Mouse (Mus musculus): ENCODE data around the gene Stk24. TPM values are rescaled to one million over a fixed set of nuclear protein-coding genes. Genes with fewer than 3 reads are reported as not detected.

Gene Stk24
- polyA plus RNA-seq, 1 experiment from 2014 or later, result 52.9 TPM

GRCm38 (mm10) chr14:121263912-121264311 lies 115.9 kb downstream of the Stk24 start:
- H3K9me3 ChIP-seq (replicated peaks), result no peaks in the 10 kb centered on the region
- peaks cover 47% of the 10 kb centered on the region for H3K36me3 ChIP-seq
- no peak overlapping the region for H3K4me3 ChIP-seq
- peaks cover 44% of the 10 kb centered on the region for H3K4me1 ChIP-seq (replicated peaks)
- H3K27ac ChIP-seq (ENCODE audit: poor library complexity, severe bottlenecking), result no peak overlapping the region
- no peak overlapping the region for H3K4me2 ChIP-seq
- ATAC-seq (ENCODE audit: insufficient number of reproducible peaks, low FRiP score), result no peak
- H3K27me3 ChIP-seq (replicated peaks), result no peaks in the 10 kb centered on the region
- no peak overlapping the region for H3K9ac ChIP-seq
- 80% methylated on average over 2 of the region's 2 CpGs for WGBS

DNA sequence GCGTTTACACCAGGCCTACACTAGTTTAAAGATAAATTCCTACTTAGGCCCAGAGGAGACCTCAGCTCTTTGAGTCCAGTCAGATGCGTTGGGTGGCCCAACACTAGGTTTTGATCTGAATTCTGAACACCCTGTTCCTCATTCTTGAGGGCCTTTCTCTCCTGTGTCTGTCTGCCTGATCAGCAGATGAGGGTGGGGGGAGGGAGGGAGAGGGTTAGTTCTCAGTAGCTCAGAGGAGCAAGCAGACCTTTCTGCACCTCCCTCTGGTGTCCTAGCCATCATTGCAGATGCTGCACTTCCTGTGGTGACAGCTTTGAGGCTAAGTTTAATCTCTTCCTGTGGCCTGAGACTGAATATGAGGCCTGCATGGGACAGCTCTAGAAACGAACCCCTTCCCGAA lies 117.2 kb downstream of the Stk24 start:
- ATAC-seq (ENCODE audit: insufficient number of reproducible peaks, low FRiP score), result no peak
- Histone ChIP-seq H3K36me3 (peaks cover 46% of the 10 kb centered on the region), H3K27ac (ENCODE audit: poor library complexity, severe bottlenecking) (no peak overlapping the region), H3K9me3 (replicated peaks) (no peaks in the 10 kb centered on the region), H3K4me1 (replicated peaks) (peaks cover 44% of the 10 kb centered on the region), H3K27me3 (replicated peaks) (no peaks in the 10 kb centered on the region), H3K4me2 (no peak overlapping the region), H3K9ac (0 out of 2 replicates have a peak overlapping the region, but pooled peaks have one; percentile 26), H3K4me3 (no peak overlapping the region)
- 51% methylated on average over 4 of the region's 4 CpGs for WGBS

DNA sequence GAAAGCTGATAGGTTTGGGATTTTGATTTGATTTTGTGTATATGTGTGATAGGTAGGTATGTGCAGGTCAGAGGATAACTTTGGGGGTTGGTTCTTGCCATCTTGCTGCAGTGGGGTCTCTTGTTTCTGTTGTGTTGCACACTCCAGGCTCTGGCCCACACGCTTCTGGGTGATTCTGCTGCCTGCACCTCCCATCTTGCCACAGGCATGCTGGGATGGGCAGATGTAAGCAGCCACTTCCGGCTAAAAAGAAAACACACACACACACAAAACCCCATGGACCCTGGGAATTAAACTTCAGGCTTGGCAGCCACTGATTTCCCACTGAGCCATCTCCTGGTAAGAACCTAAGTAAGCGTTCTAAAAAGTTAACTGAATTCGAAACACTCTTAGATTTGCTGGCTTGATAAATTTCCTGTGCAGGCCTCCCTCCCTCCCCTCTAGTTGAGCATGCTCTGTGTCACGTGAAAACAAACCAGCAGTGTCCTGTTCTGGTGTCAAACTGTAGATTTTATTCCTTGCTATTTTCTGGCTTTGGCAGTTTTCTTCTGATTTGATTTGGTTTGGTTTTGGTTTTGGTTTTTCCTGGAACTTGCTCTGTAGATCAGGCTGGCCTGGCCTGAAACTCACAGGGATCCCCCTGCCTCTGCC lies 118.5 kb downstream of the Stk24 start:
- Histone ChIP-seq H3K27ac (ENCODE audit: poor library complexity, severe bottlenecking) (no peak overlapping the region), H3K9ac (no peak overlapping the region), H3K36me3 (peaks cover 52% of the 10 kb centered on the region), H3K4me3 (no peak overlapping the region), H3K27me3 (replicated peaks) (no peaks in the 10 kb centered on the region), H3K9me3 (replicated peaks) (no peaks in the 10 kb centered on the region), H3K4me2 (no peak overlapping the region), H3K4me1 (replicated peaks) (peaks cover 37% of the 10 kb centered on the region)
- ATAC-seq (ENCODE audit: insufficient number of reproducible peaks, low FRiP score), result no peak
- WGBS, result 74% methylated on average over 5 of the region's 5 CpGs

- no peaks in the 10 kb centered on the region for H3K9me3 ChIP-seq (replicated peaks)
- no peak overlapping the region for H3K4me3 ChIP-seq
- no peak for ATAC-seq (ENCODE audit: insufficient number of reproducible peaks, low FRiP score)
- H3K4me2 ChIP-seq, result no peak overlapping the region
- peaks cover 47% of the 10 kb centered on the region for H3K36me3 ChIP-seq
- no peak overlapping the region for H3K9ac ChIP-seq
- no peaks in the 10 kb centered on the region for H3K27me3 ChIP-seq (replicated peaks)
- H3K27ac ChIP-seq (ENCODE audit: poor library complexity, severe bottlenecking), result no peak overlapping the region
- WGBS, result 52% methylated on average over 7 of the region's 7 CpGs
- H3K4me1 ChIP-seq (replicated peaks), result peaks cover 38% of the 10 kb centered on the region
These were observed 120.0 kb downstream of the Stk24 start for GRCm38 (mm10) chr14:121259789-121260188.

DNA sequence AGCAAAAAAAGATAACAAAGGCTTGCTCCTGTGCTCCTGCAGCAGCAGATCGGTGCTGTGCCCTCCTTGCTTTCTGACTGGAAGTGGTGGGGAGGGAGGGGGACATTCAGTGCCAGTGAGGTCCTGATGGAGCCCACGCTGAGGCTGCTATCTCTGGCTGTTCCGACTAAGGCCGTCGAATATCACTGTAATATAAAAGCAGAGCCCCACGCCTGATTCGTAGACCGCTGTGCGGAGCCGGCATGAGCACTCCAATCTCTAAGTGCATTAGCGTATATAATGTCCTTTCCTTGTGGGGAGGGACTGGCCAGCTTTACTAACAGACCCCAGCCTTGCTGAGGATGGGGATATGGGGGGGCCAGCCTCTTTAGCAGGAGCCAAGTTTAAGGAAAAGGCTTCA lies 120.5 kb downstream of the Stk24 start:
- Histone ChIP-seq H3K27ac (ENCODE audit: poor library complexity, severe bottlenecking) (no peak overlapping the region), H3K27me3 (replicated peaks) (no peaks in the 10 kb centered on the region), H3K4me1 (replicated peaks) (peaks cover 38% of the 10 kb centered on the region), H3K36me3 (peaks cover 46% of the 10 kb centered on the region), H3K9ac (no peak overlapping the region), H3K4me2 (no peak overlapping the region), H3K4me3 (no peak overlapping the region), H3K9me3 (replicated peaks) (no peaks in the 10 kb centered on the region)
- no peak for ATAC-seq (ENCODE audit: insufficient number of reproducible peaks, low FRiP score)
- 77% methylated on average over 11 of the region's 11 CpGs for WGBS

- 85% methylated on average over 7 of the region's 7 CpGs for WGBS
- no peak overlapping the region for H3K9ac ChIP-seq
- peaks cover 52% of the 10 kb centered on the region for H3K36me3 ChIP-seq
- H3K4me3 ChIP-seq, result no peak overlapping the region
- H3K27me3 ChIP-seq (replicated peaks), result no peaks in the 10 kb centered on the region
- peaks cover 28% of the 10 kb centered on the region for H3K4me1 ChIP-seq (replicated peaks)
- H3K27ac ChIP-seq (ENCODE audit: poor library complexity, severe bottlenecking), result no peak overlapping the region
- H3K9me3 ChIP-seq (replicated peaks), result no peaks in the 10 kb centered on the region
- H3K4me2 ChIP-seq, result no peak overlapping the region
- no peak for ATAC-seq (ENCODE audit: insufficient number of reproducible peaks, low FRiP score)
These were observed 122.9 kb downstream of the Stk24 start for GRCm38 (mm10) chr14:121256896-121257295.

GRCm38 (mm10) chr14:121255469-121255868 lies 124.3 kb downstream of the Stk24 start:
- Histone ChIP-seq H3K4me3 (no peak overlapping the region), H3K27me3 (replicated peaks) (no peaks in the 10 kb centered on the region), H3K36me3 (peaks cover 51% of the 10 kb centered on the region), H3K9me3 (replicated peaks) (no peaks in the 10 kb centered on the region), H3K27ac (ENCODE audit: poor library complexity, severe bottlenecking) (no peak overlapping the region), H3K9ac (no peak overlapping the region), H3K4me1 (replicated peaks) (peaks cover 27% of the 10 kb centered on the region), H3K4me2 (no peak overlapping the region)
- no peak for ATAC-seq (ENCODE audit: insufficient number of reproducible peaks, low FRiP score)
- WGBS, result 78% methylated on average over 13 of the region's 13 CpGs

DNA sequence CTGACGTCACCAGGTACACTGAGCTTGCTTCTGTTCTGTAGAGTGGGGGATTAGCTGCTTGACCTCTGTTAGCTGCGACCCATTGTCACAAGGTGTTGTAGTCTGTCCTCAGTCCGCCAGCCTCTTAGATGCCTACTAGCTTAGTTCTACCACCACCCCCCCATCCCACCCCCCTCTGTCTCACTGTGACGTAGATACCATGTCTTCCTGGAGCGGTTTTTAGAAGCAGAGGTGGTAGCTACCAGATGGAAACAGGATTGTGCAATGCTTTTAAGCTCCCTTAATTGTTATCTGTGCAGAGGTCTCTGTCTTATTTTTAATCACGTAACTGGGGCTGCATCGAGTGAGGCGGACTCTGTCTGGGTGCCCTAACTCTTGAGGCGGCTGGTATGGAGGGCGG lies 124.9 kb downstream of the Stk24 start:
- no peak overlapping the region for H3K27ac ChIP-seq (ENCODE audit: poor library complexity, severe bottlenecking)
- H3K4me1 ChIP-seq (replicated peaks), result peaks cover 24% of the 10 kb centered on the region
- ATAC-seq (ENCODE audit: insufficient number of reproducible peaks, low FRiP score), result no peak
- peaks cover 57% of the 10 kb centered on the region for H3K36me3 ChIP-seq
- no peaks in the 10 kb centered on the region for H3K9me3 ChIP-seq (replicated peaks)
- no peak overlapping the region for H3K4me2 ChIP-seq
- no peak overlapping the region for H3K4me3 ChIP-seq
- WGBS, result 68% methylated on average over 10 of the region's 10 CpGs
- no peak overlapping the region for H3K9ac ChIP-seq
- no peaks in the 10 kb centered on the region for H3K27me3 ChIP-seq (replicated peaks)

DNA sequence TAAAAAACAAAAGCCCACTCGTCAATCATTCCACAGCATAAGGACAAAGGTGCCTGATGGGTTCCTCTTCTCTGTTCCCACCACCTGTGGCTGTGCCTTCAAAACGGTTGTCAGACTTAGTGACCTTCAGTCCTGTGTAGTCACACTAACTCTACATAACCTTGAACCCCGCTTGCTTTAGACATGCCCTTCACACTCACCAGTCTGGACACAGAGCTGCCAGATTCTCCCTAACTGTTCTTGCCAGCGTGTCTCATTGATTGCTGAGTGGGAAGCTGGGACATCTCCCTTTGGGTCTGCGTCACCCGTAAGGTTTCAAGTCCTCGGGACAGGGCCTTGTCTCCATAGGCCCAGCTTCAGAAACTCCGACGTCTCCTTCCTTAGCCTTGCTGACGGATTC lies 127.3 kb downstream of the Stk24 start:
- WGBS, result 79% methylated on average over 10 of the region's 10 CpGs

DNA sequence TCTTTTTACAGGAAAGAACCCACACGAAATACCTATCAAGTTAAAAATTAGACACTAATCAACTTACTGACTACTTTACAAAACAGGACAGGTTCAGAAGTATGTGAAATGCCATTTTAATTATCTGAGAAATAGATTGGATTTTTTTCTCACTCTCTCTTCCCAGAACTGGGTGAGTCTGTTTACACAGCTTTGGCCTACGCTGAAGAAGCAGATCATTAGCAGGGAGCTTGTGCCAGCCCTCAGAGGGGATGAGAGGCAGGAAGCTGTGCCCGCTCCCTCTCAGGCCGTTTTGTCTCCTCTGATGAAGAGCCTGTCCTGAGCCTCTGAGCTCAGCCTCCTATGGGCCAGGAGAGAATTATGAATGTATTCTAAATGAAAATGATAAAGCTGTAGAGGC lies 128.1 kb downstream of the Stk24 start:
- no peak overlapping the region for H3K9ac ChIP-seq
- peaks cover 51% of the 10 kb centered on the region for H3K36me3 ChIP-seq
- H3K27ac ChIP-seq (ENCODE audit: poor library complexity, severe bottlenecking), result no peak overlapping the region
- H3K4me1 ChIP-seq (replicated peaks), result peaks cover 46% of the 10 kb centered on the region
- no peak overlapping the region for H3K4me3 ChIP-seq
- no peaks in the 10 kb centered on the region for H3K9me3 ChIP-seq (replicated peaks)
- H3K27me3 ChIP-seq (replicated peaks), result no peaks in the 10 kb centered on the region
- no peak for ATAC-seq (ENCODE audit: insufficient number of reproducible peaks, low FRiP score)
- no peak overlapping the region for H3K4me2 ChIP-seq
- 71% methylated on average over 4 of the region's 4 CpGs for WGBS

More for the DNA sequence above, 127.3 kb downstream of the Stk24 start:
- peaks cover 59% of the 10 kb centered on the region for H3K36me3 ChIP-seq
- H3K4me2 ChIP-seq, result no peak overlapping the region
- H3K9me3 ChIP-seq (replicated peaks), result no peaks in the 10 kb centered on the region
- no peak overlapping the region; the same call in 1 of the 2 replicates for H3K9ac ChIP-seq
- no peaks in the 10 kb centered on the region for H3K27me3 ChIP-seq (replicated peaks)
- peaks cover 38% of the 10 kb centered on the region for H3K4me1 ChIP-seq (replicated peaks)
- H3K4me3 ChIP-seq, result no peak overlapping the region
- no peak overlapping the region for H3K27ac ChIP-seq (ENCODE audit: poor library complexity, severe bottlenecking)
- no peak for ATAC-seq (ENCODE audit: insufficient number of reproducible peaks, low FRiP score)

DNA sequence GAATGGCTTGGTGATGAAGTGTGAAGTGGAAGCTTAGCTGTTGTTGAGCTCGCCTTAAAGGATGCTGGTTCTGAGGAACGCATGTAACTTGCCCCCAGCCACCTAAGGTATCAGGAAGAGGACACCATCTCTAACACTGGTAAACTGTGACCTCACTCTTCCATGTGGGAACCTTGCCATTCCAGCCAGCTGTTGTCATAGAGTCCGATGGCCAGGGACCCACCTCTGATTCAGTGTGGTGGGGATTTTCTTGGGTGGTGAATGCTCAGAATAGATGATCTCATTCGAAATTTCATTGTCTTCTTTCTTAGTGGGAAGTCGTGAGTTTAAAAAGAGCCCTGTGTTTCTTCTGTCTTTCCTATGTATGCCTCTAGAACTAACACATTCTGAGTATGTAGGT lies 128.7 kb downstream of the Stk24 start:
- Histone ChIP-seq H3K27me3 (replicated peaks) (no peaks in the 10 kb centered on the region), H3K4me3 (no peak overlapping the region), H3K9me3 (replicated peaks) (no peaks in the 10 kb centered on the region), H3K4me1 (replicated peaks) (peaks cover 52% of the 10 kb centered on the region), H3K4me2 (no peak overlapping the region), H3K36me3 (peaks cover 48% of the 10 kb centered on the region), H3K9ac (no peak overlapping the region), H3K27ac (ENCODE audit: poor library complexity, severe bottlenecking) (no peak overlapping the region)
- WGBS, result 68% methylated on average over 5 of the region's 5 CpGs
- ATAC-seq (ENCODE audit: insufficient number of reproducible peaks, low FRiP score), result no peak

DNA sequence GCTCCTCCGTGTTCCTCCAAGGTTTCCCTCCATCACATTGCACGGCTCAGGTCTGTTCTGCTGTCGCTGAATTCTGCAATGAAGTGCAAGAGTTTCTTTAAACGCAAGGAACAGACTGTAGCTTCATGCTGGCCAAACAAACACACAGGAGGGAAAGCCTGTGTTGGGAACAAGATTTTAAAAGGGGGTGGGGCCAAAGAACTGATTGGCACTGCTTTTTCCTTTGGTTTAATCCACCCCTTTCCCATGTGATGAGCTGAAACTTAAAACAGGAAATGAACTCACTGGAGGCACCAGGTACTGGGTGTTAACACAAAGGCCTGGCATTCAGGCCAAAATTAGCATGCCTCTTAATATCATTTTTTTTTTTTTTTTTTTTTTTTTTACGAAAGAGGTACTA lies 131.5 kb downstream of the Stk24 start:
- H3K9me3 ChIP-seq (replicated peaks), result no peaks in the 10 kb centered on the region
- 87% methylated on average over 5 of the region's 5 CpGs for WGBS
- H3K27ac ChIP-seq (ENCODE audit: poor library complexity, severe bottlenecking), result no peak overlapping the region
- no peak overlapping the region for H3K4me2 ChIP-seq
- H3K4me3 ChIP-seq, result no peak overlapping the region
- peaks cover 48% of the 10 kb centered on the region for H3K4me1 ChIP-seq (replicated peaks)
- peaks cover 47% of the 10 kb centered on the region for H3K36me3 ChIP-seq
- ATAC-seq (ENCODE audit: insufficient number of reproducible peaks, low FRiP score), result no peak
- no peaks in the 10 kb centered on the region for H3K27me3 ChIP-seq (replicated peaks)
- no peak overlapping the region for H3K9ac ChIP-seq

All from heart, embryonic 12.5 days (tissue).